Mouse (Mus musculus) naive thymus-derived CD4-positive, alpha-beta T cell, adult 2 months (primary cell): ENCODE results near the gene Thnsl2.

Experiments
- DNase-seq: peaks from one replicate; pipeline ENCODE4 v3.0.0-alpha.2; 2011; ENCODE audit warnings: low read depth

Gene Thnsl2

GRCm38 (mm10) chr6:71143894-71144455 lies at the start of gene Thnsl2:
Gene Thnsl2 (minus strand): TSS chr6:71144439.
- peak; percentile 71 for DNase-seq

GRCm38 (mm10) chr6:71193151-71193740 lies 49.0 kb upstream of the Thnsl2 start:
- no peak for DNase-seq

- no peak for DNase-seq
Measured at GRCm38 (mm10) chr6:71190501-71190900, 46.3 kb upstream of the Thnsl2 start.

GRCm38 (mm10) chr6:71189578-71189977 lies 45.3 kb upstream of the Thnsl2 start:
- no peak for DNase-seq

- DNase-seq, result no peak
Measured at GRCm38 (mm10) chr6:71184941-71185604, 40.8 kb upstream of the Thnsl2 start.

GRCm38 (mm10) chr6:71180596-71180995 lies 36.4 kb upstream of the Thnsl2 start:
- DNase-seq, result no peak

GRCm38 (mm10) chr6:71172812-71173580 lies 28.8 kb upstream of the Thnsl2 start:
- no peak for DNase-seq

- peak; percentile 67 for DNase-seq
Measured at GRCm38 (mm10) chr6:71166551-71167169, 22.4 kb upstream of the Thnsl2 start.

GRCm38 (mm10) chr6:71164394-71164793 lies 20.2 kb upstream of the Thnsl2 start:
- no peak for DNase-seq

- DNase-seq, result no peak
Measured at GRCm38 (mm10) chr6:71162269-71162668, 18.0 kb upstream of the Thnsl2 start.

- DNase-seq, result no peak
Measured at GRCm38 (mm10) chr6:71161290-71161689, 17.1 kb upstream of the Thnsl2 start.

GRCm38 (mm10) chr6:71156674-71157326 lies 12.6 kb upstream of the Thnsl2 start:
- peak; percentile 64 for DNase-seq

- DNase-seq, result peak; percentile 52
Measured at GRCm38 (mm10) chr6:71154861-71155260, 10.6 kb upstream of the Thnsl2 start.

GRCm38 (mm10) chr6:71153486-71153885 lies 9.2 kb upstream of the Thnsl2 start:
- DNase-seq, result no peak

GRCm38 (mm10) chr6:71151098-71151497 lies 6.9 kb upstream of the Thnsl2 start:
- DNase-seq, result no peak

- DNase-seq, result peak; percentile 71
Measured at GRCm38 (mm10) chr6:71149534-71149933, 5.3 kb upstream of the Thnsl2 start.

GRCm38 (mm10) chr6:71148336-71148735 lies 4.1 kb upstream of the Thnsl2 start:
- no peak for DNase-seq

GRCm38 (mm10) chr6:71145288-71145989 lies 1.2 kb upstream of the Thnsl2 start:
- no peak for DNase-seq

- no peak for DNase-seq
Measured at GRCm38 (mm10) chr6:71143154-71143893, 915 bp downstream of the Thnsl2 start.

- no peak for DNase-seq
Measured at GRCm38 (mm10) chr6:71135031-71135430, 9.2 kb downstream of the Thnsl2 start.
